Mouse (Mus musculus) spleen, adult 2 months (tissue): ENCODE measurements around the gene Taf6l.

Experiments used
- CTCF ChIP-seq: fragments of 200-500 bp; IDR thresholded peaks from 2 replicates; pipeline ENCODE4 v1.5.1; 2011; ENCODE audit warnings: mild to moderate bottlenecking, inconsistent platforms; ENCODE audit not compliant: insufficient read depth, insufficient read length, insufficient replicate concordance; ENCODE audit errors: extremely low read depth
- POLR2A ChIP-seq: fragments of 200-500 bp; IDR thresholded peaks from 2 replicates; pipeline ENCODE4 v1.6.1; 2011; ENCODE audit warnings: low read depth, low read length, inconsistent platforms

DNA sequence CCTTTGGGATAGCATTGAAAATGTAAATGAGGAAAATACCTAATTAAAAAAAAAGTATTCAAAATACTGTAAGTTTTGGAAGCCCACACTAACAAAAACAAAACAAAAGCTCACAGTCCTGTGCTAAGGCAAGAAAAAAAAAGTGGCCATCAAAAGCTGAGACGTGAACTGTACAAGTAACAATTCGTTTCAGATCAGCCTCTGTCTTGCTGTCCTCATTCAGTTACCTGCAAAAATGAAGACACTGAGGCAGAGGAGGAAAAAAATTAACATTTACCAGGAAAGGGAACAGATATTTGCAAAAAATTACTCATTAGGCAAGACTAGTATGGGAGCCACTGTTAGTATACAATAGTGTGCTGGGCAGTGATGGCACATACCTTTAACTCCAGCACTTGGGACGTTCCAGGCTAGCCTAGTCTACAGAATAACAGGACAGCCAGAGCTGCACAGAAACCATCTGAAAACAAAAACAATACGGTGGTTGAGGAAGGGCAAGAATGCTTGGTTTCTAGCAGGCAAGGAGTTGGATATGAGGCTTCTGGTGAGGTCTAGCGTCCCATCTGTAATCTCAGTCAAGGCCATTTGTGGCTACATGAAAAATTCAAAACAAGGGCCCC lies 58.6 kb downstream of the Taf6l start:
- TF ChIP-seq POLR2A (no peak), CTCF (no peak)
